Mouse (Mus musculus): ENCODE measurements around the gene Sptssa. TPM values are rescaled to one million over a fixed set of nuclear protein-coding genes. Genes with fewer than 3 reads are reported as not detected.

Gene Sptssa
- polyA plus RNA-seq, 1 experiment from 2014 or later: 96.8 TPM

- no peaks in the 10 kb centered on the region for H3K27me3 ChIP-seq (ENCODE audit: control insufficient read depth, insufficient read depth, low read depth, low read length)
- WGBS (ENCODE audit: insufficient replicate concordance): 78% methylated on average over 5 of the region's 5 CpGs
- no peaks in the 10 kb centered on the region for H3K36me3 ChIP-seq (ENCODE audit: control insufficient read depth, insufficient read depth)
These were observed 1.6 kb upstream of the Sptssa start for GRCm38 (mm10) chr12:54657951-54658350.

GRCm38 (mm10) chr12:54657226-54657625 is 853 bp upstream of the Sptssa start:
- H3K27ac ChIP-seq (ENCODE audit: low read length): no peak overlapping the region
- ATAC-seq (ENCODE audit: low read depth): no peak
- no peaks in the 10 kb centered on the region for H3K27me3 ChIP-seq (ENCODE audit: control insufficient read depth, insufficient read depth, low read depth, low read length)
- H3K4me3 ChIP-seq (ENCODE audit: low read depth, low read length): no peak overlapping the region
- 49% methylated on average over 2 of the region's 2 CpGs for WGBS (ENCODE audit: insufficient replicate concordance)
- H3K36me3 ChIP-seq (ENCODE audit: control insufficient read depth, insufficient read depth): no peaks in the 10 kb centered on the region
- no peak overlapping the region for H3K9ac ChIP-seq (ENCODE audit: low read depth, low read length)
- peaks cover 31% of the 10 kb centered on the region for H3K4me1 ChIP-seq (ENCODE audit: control insufficient read depth, low read depth, low read length)
- H3K4me2 ChIP-seq (ENCODE audit: low read depth, low read length): peak overlapping the region; percentile 84
- no peaks in the 10 kb centered on the region for H3K9me3 ChIP-seq (replicated peaks; ENCODE audit: control insufficient read depth, low read length)

More at GRCm38 (mm10) chr12:54657951-54658350, 1.6 kb upstream of the Sptssa start:
- no peak overlapping the region for H3K9ac ChIP-seq (ENCODE audit: low read depth, low read length)
- H3K4me1 ChIP-seq (ENCODE audit: control insufficient read depth, low read depth, low read length): peaks cover 25% of the 10 kb centered on the region
- no peak overlapping the region for H3K27ac ChIP-seq (ENCODE audit: low read length)
- H3K4me3 ChIP-seq (ENCODE audit: low read depth, low read length): no peak overlapping the region
- no peak overlapping the region for H3K4me2 ChIP-seq (ENCODE audit: low read depth, low read length)
- H3K9me3 ChIP-seq (replicated peaks; ENCODE audit: control insufficient read depth, low read length): no peaks in the 10 kb centered on the region
- no peak for ATAC-seq (ENCODE audit: low read depth)

GRCm38 (mm10) chr12:54656039-54656395 is 356 bp downstream of the Sptssa start:
- Histone ChIP-seq H3K36me3 (ENCODE audit: control insufficient read depth, insufficient read depth) (no peaks in the 10 kb centered on the region), H3K4me3 (ENCODE audit: low read depth, low read length) (peak overlapping the region; percentile 78), H3K9ac (ENCODE audit: low read depth, low read length) (peak overlapping the region; percentile 82), H3K4me2 (ENCODE audit: low read depth, low read length) (peak overlapping the region; percentile 84), H3K27ac (ENCODE audit: low read length) (peak overlapping the region; percentile 42), H3K4me1 (ENCODE audit: control insufficient read depth, low read depth, low read length) (peaks cover 31% of the 10 kb centered on the region), H3K9me3 (replicated peaks; ENCODE audit: control insufficient read depth, low read length) (no peaks in the 10 kb centered on the region), H3K27me3 (ENCODE audit: control insufficient read depth, insufficient read depth, low read depth, low read length) (no peaks in the 10 kb centered on the region)
- WGBS (ENCODE audit: insufficient replicate concordance): 0% methylated on average over 22 of the region's 22 CpGs
- ATAC-seq (ENCODE audit: low read depth): peak; percentile 14

- Histone ChIP-seq H3K27ac (ENCODE audit: low read length) (peak overlapping the region; percentile 42), H3K4me2 (ENCODE audit: low read depth, low read length) (peak overlapping the region; percentile 84), H3K36me3 (ENCODE audit: control insufficient read depth, insufficient read depth) (no peaks in the 10 kb centered on the region), H3K9ac (ENCODE audit: low read depth, low read length) (peak overlapping the region; percentile 82), H3K4me3 (ENCODE audit: low read depth, low read length) (peak overlapping the region; percentile 78), H3K9me3 (replicated peaks; ENCODE audit: control insufficient read depth, low read length) (no peaks in the 10 kb centered on the region), H3K27me3 (ENCODE audit: control insufficient read depth, insufficient read depth, low read depth, low read length) (no peaks in the 10 kb centered on the region), H3K4me1 (ENCODE audit: control insufficient read depth, low read depth, low read length) (peaks cover 31% of the 10 kb centered on the region)
- 13% methylated on average over 16 of the region's 16 CpGs for WGBS (ENCODE audit: insufficient replicate concordance)
- ATAC-seq (ENCODE audit: low read depth): no peak
These were observed 908 bp downstream of the Sptssa start for GRCm38 (mm10) chr12:54655292-54656038.

- H3K27ac ChIP-seq (ENCODE audit: low read length): peak overlapping the region; percentile 35; the same call in 1 of the 2 replicates
- WGBS (ENCODE audit: insufficient replicate concordance): 61% methylated on average over 1 of the region's 1 CpGs
- no peak overlapping the region for H3K9ac ChIP-seq (ENCODE audit: low read depth, low read length)
These were observed 1.6 kb downstream of the Sptssa start for GRCm38 (mm10) chr12:54654741-54655140.

GRCm38 (mm10) chr12:54654141-54654540 is 2.2 kb downstream of the Sptssa start:
- H3K4me1 ChIP-seq (ENCODE audit: control insufficient read depth, low read depth, low read length): peaks cover 31% of the 10 kb centered on the region

More at GRCm38 (mm10) chr12:54654741-54655140, 1.6 kb downstream of the Sptssa start:
- Histone ChIP-seq H3K27me3 (ENCODE audit: control insufficient read depth, insufficient read depth, low read depth, low read length) (no peaks in the 10 kb centered on the region), H3K4me2 (ENCODE audit: low read depth, low read length) (peak overlapping the region; percentile 84), H3K4me3 (ENCODE audit: low read depth, low read length) (peak overlapping the region; percentile 24), H3K36me3 (ENCODE audit: control insufficient read depth, insufficient read depth) (no peaks in the 10 kb centered on the region), H3K9me3 (replicated peaks; ENCODE audit: control insufficient read depth, low read length) (no peaks in the 10 kb centered on the region), H3K4me1 (ENCODE audit: control insufficient read depth, low read depth, low read length) (peaks cover 31% of the 10 kb centered on the region)
- no peak for ATAC-seq (ENCODE audit: low read depth)

GRCm38 (mm10) chr12:54652346-54652745 is 4.0 kb downstream of the Sptssa start:
- no peaks in the 10 kb centered on the region for H3K9me3 ChIP-seq (replicated peaks; ENCODE audit: control insufficient read depth, low read length)
- no peak overlapping the region for H3K4me3 ChIP-seq (ENCODE audit: low read depth, low read length)
- peaks cover 28% of the 10 kb centered on the region for H3K4me1 ChIP-seq (ENCODE audit: control insufficient read depth, low read depth, low read length)
- no peak overlapping the region for H3K9ac ChIP-seq (ENCODE audit: low read depth, low read length)
- H3K4me2 ChIP-seq (ENCODE audit: low read depth, low read length): peak overlapping the region; percentile 4
- H3K27ac ChIP-seq (ENCODE audit: low read length): no peak overlapping the region
- H3K27me3 ChIP-seq (ENCODE audit: control insufficient read depth, insufficient read depth, low read depth, low read length): no peaks in the 10 kb centered on the region
- 49% methylated on average over 12 of the region's 12 CpGs for WGBS (ENCODE audit: insufficient replicate concordance)
- ATAC-seq (ENCODE audit: low read depth): no peak
- no peaks in the 10 kb centered on the region for H3K36me3 ChIP-seq (ENCODE audit: control insufficient read depth, insufficient read depth)

More at GRCm38 (mm10) chr12:54654141-54654540, 2.2 kb downstream of the Sptssa start:
- ATAC-seq (ENCODE audit: low read depth): no peak
- Histone ChIP-seq H3K27me3 (ENCODE audit: control insufficient read depth, insufficient read depth, low read depth, low read length) (no peaks in the 10 kb centered on the region), H3K27ac (ENCODE audit: low read length) (peak overlapping the region; percentile 35; the same call in 1 of the 2 replicates), H3K36me3 (ENCODE audit: control insufficient read depth, insufficient read depth) (no peaks in the 10 kb centered on the region), H3K4me2 (ENCODE audit: low read depth, low read length) (peak overlapping the region; percentile 84), H3K9ac (ENCODE audit: low read depth, low read length) (no peak overlapping the region), H3K9me3 (replicated peaks; ENCODE audit: control insufficient read depth, low read length) (no peaks in the 10 kb centered on the region), H3K4me3 (ENCODE audit: low read depth, low read length) (0 out of 2 replicates have a peak overlapping the region, but pooled peaks have one; percentile 24)
- 14% methylated on average over 4 of the region's 4 CpGs for WGBS (ENCODE audit: insufficient replicate concordance)

- Histone ChIP-seq H3K9ac (ENCODE audit: low read depth, low read length) (no peak overlapping the region), H3K4me2 (ENCODE audit: low read depth, low read length) (0 out of 2 replicates have a peak overlapping the region, but pooled peaks have one; percentile 4), H3K4me3 (ENCODE audit: low read depth, low read length) (no peak overlapping the region), H3K9me3 (replicated peaks; ENCODE audit: control insufficient read depth, low read length) (no peaks in the 10 kb centered on the region), H3K27ac (ENCODE audit: low read length) (no peak overlapping the region), H3K36me3 (ENCODE audit: control insufficient read depth, insufficient read depth) (no peaks in the 10 kb centered on the region), H3K4me1 (ENCODE audit: control insufficient read depth, low read depth, low read length) (peaks cover 26% of the 10 kb centered on the region), H3K27me3 (ENCODE audit: control insufficient read depth, insufficient read depth, low read depth, low read length) (no peaks in the 10 kb centered on the region)
- no peak for ATAC-seq (ENCODE audit: low read depth)
- WGBS (ENCODE audit: insufficient replicate concordance): 44% methylated on average over 8 of the region's 8 CpGs
These were observed 4.6 kb downstream of the Sptssa start for GRCm38 (mm10) chr12:54651820-54652219.

GRCm38 (mm10) chr12:54651158-54651557 is 5.2 kb downstream of the Sptssa start:
- H3K4me1 ChIP-seq (ENCODE audit: control insufficient read depth, low read depth, low read length): peaks cover 23% of the 10 kb centered on the region
- H3K27me3 ChIP-seq (ENCODE audit: control insufficient read depth, insufficient read depth, low read depth, low read length): no peaks in the 10 kb centered on the region
- WGBS (ENCODE audit: insufficient replicate concordance): 76% methylated on average over 1 of the region's 1 CpGs
- no peaks in the 10 kb centered on the region for H3K9me3 ChIP-seq (replicated peaks; ENCODE audit: control insufficient read depth, low read length)
- no peak overlapping the region for H3K4me2 ChIP-seq (ENCODE audit: low read depth, low read length)
- H3K27ac ChIP-seq (ENCODE audit: low read length): no peak overlapping the region
- no peak overlapping the region for H3K4me3 ChIP-seq (ENCODE audit: low read depth, low read length)
- ATAC-seq (ENCODE audit: low read depth): no peak
- H3K9ac ChIP-seq (ENCODE audit: low read depth, low read length): no peak overlapping the region
- no peaks in the 10 kb centered on the region for H3K36me3 ChIP-seq (ENCODE audit: control insufficient read depth, insufficient read depth)
